Mouse (Mus musculus) MEL (cell line): ENCODE measurements around the gene Cdkn2a. TPM values are rescaled to one million over a fixed set of nuclear protein-coding genes. Genes with fewer than 3 reads are reported as not detected.
A peak's percentile ranks its signal among the peaks of the same experiment; 100 is the strongest.

ENCODE experiments used
- DNase-seq: peaks from one replicate; pipeline ENCODE4 v3.0.0; 2011; ENCODE audit warnings: low read depth, low spot score
- H3K27ac ChIP-seq: 2 replicates; pipeline ENCODE4 v1.5.1; 2012; ENCODE audit warnings: low read depth, mild to moderate bottlenecking, control low read depth, low read length, moderate library complexity; ENCODE audit not compliant: control insufficient read depth
- H3K27me3 ChIP-seq, 2 experiments: fragments of 150-350 bp in 1 of 2; sonication (generic) in 1 of 2; 2 replicates each; pipeline ENCODE4 v1.6.1; 2012; ENCODE audit warnings: low read length in 2 of 2, mild to moderate bottlenecking in 2 of 2, improper control_type of control experiment in 1 of 2, moderate library complexity in 1 of 2; ENCODE audit not compliant: insufficient read depth in 2 of 2, control insufficient read depth in 1 of 2
- H3K36me3 ChIP-seq, 2 experiments: 2 replicates each; pipeline ENCODE4 v1.6.1; 2012 to 2014; ENCODE audit warnings: low read length in 2 of 2, improper control_type of control experiment in 1 of 2, inconsistent platforms in 1 of 2, mild to moderate bottlenecking in 1 of 2; ENCODE audit not compliant: insufficient read depth in 2 of 2, control insufficient read depth in 1 of 2
- H3K4me1 ChIP-seq, 2 experiments: fragments of 150-350 bp in 1 of 2; sonication (generic) in 1 of 2; 2 replicates each; pipeline ENCODE4 v1.6.1; 2012; ENCODE audit warnings: low read length in 2 of 2, improper control_type of control experiment in 1 of 2, mild to moderate bottlenecking in 1 of 2; ENCODE audit not compliant: insufficient read depth in 2 of 2, control insufficient read depth in 1 of 2
- H3K4me3 ChIP-seq, 2 experiments: fragments of 150-350 bp in 1 of 2; sonication (generic) in 1 of 2; 2 replicates each; pipeline ENCODE4 v1.5.1; 2012; ENCODE audit warnings: low read depth in 2 of 2, low read length in 2 of 2, mild to moderate bottlenecking in 2 of 2, moderate library complexity in 2 of 2, control low read depth in 1 of 2, improper control_type of control experiment in 1 of 2; ENCODE audit not compliant: control insufficient read depth in 1 of 2, insufficient read depth in 1 of 2
- H3K79me2 ChIP-seq: 2 replicates; pipeline ENCODE4 v1.6.1; 2012; ENCODE audit warnings: mild to moderate bottlenecking, low read length, moderate library complexity; ENCODE audit not compliant: control insufficient read depth, poor library complexity, insufficient read depth
- H3K9ac ChIP-seq: 2 replicates; pipeline ENCODE4 v1.6.1; 2012; ENCODE audit warnings: low read depth, mild to moderate bottlenecking, control low read depth, low read length, moderate library complexity; ENCODE audit not compliant: control insufficient read depth, poor library complexity, severe bottlenecking
- H3K9me3 ChIP-seq: fragments of 150-350 bp; sonication (generic); replicated peaks from 2 replicates; pipeline ENCODE4 v1.6.1; 2012; ENCODE audit warnings: mild to moderate bottlenecking, low read length, improper control_type of control experiment, moderate library complexity; ENCODE audit not compliant: insufficient read depth
- BHLHE40 ChIP-seq: IDR thresholded peaks from 2 replicates; pipeline ENCODE4 v1.6.1; 2012; ENCODE audit warnings: low read depth, mild to moderate bottlenecking, inconsistent platforms, low read length, improper control_type of control experiment, borderline replicate concordance
- CHD1 ChIP-seq: IDR thresholded peaks from 2 replicates; pipeline ENCODE4 v1.6.1; 2012; ENCODE audit warnings: low read depth, mild to moderate bottlenecking, inconsistent platforms, low read length, improper control_type of control experiment
- CHD2 ChIP-seq: IDR thresholded peaks from 2 replicates; pipeline ENCODE4 v1.6.1; 2011; ENCODE audit warnings: low read length, improper control_type of control experiment
- E2F4 ChIP-seq: IDR thresholded peaks from 2 replicates; pipeline ENCODE4 v1.6.1; 2011; ENCODE audit warnings: low read depth, low read length, improper control_type of control experiment, borderline replicate concordance
- ELF1 ChIP-seq: IDR thresholded peaks from 2 replicates; pipeline ENCODE4 v1.6.1; 2014; ENCODE audit warnings: low read depth, mild to moderate bottlenecking, inconsistent platforms, low read length, improper control_type of control experiment, moderate library complexity
- EP300 ChIP-seq, 2 experiments: IDR thresholded peaks; 2 replicates each; pipeline ENCODE4 v1.6.1; 2011; ENCODE audit warnings: improper control_type of control experiment in 2 of 2, low read length in 2 of 2, low read depth in 1 of 2, mild to moderate bottlenecking in 1 of 2
- ETS1 ChIP-seq: IDR thresholded peaks from 2 replicates; pipeline ENCODE4 v1.6.1; 2012; ENCODE audit warnings: low read depth, mild to moderate bottlenecking, inconsistent platforms, low read length, improper control_type of control experiment, moderate library complexity
- GABPA ChIP-seq: IDR thresholded peaks from 2 replicates; pipeline ENCODE4 v1.6.1; 2012; ENCODE audit warnings: low read depth, mild to moderate bottlenecking, inconsistent platforms, low read length, improper control_type of control experiment, moderate library complexity
- HCFC1 ChIP-seq: IDR thresholded peaks from 2 replicates; pipeline ENCODE4 v1.6.1; 2012; ENCODE audit warnings: low read depth, mild to moderate bottlenecking, inconsistent platforms, low read length, improper control_type of control experiment, moderate library complexity
- KAT2A ChIP-seq: conservative IDR thresholded peaks from 2 replicates; pipeline ENCODE4 v1.6.1; 2012; ENCODE audit warnings: low read depth, low read length, improper control_type of control experiment, inconsistent platforms
- MAX ChIP-seq: IDR thresholded peaks from 2 replicates; pipeline ENCODE4 v1.6.1; 2011; ENCODE audit warnings: low read length, improper control_type of control experiment
- MAZ ChIP-seq: IDR thresholded peaks from 2 replicates; pipeline ENCODE4 v1.6.1; 2012; ENCODE audit warnings: low read depth, mild to moderate bottlenecking, inconsistent platforms, low read length, improper control_type of control experiment
- MEF2A ChIP-seq: IDR thresholded peaks from 2 replicates; pipeline ENCODE4 v1.6.1; 2014; ENCODE audit warnings: low read depth, mild to moderate bottlenecking, inconsistent platforms, low read length, improper control_type of control experiment; ENCODE audit not compliant: poor library complexity, insufficient replicate concordance, severe bottlenecking; ENCODE audit errors: extremely low read depth
- MXI1 ChIP-seq: IDR thresholded peaks from 2 replicates; pipeline ENCODE4 v1.6.1; 2011; ENCODE audit warnings: mild to moderate bottlenecking, low read depth, low read length, improper control_type of control experiment
- MYB ChIP-seq: IDR thresholded peaks from 2 replicates; pipeline ENCODE4 v1.6.1; 2011; ENCODE audit warnings: mild to moderate bottlenecking, low read depth, low read length, improper control_type of control experiment
- MYC ChIP-seq: IDR thresholded peaks from 2 replicates; pipeline ENCODE4 v1.6.1; 2011; ENCODE audit warnings: low read depth, mild to moderate bottlenecking, low read length, improper control_type of control experiment, moderate library complexity
- NELFE ChIP-seq: IDR thresholded peaks from 2 replicates; pipeline ENCODE4 v1.6.1; 2011; ENCODE audit warnings: low read depth, low read length, improper control_type of control experiment
- NRF1 ChIP-seq: IDR thresholded peaks from 2 replicates; pipeline ENCODE4 v1.6.1; 2014; ENCODE audit warnings: low read depth, mild to moderate bottlenecking, inconsistent platforms, low read length, improper control_type of control experiment, moderate library complexity; ENCODE audit not compliant: poor library complexity, insufficient read depth, severe bottlenecking
- POLR2A ChIP-seq, 2 experiments: IDR thresholded peaks; 2 replicates each; pipeline ENCODE4 v1.6.1; 2011 to 2012; ENCODE audit warnings: low read length in 2 of 2, mild to moderate bottlenecking in 2 of 2, control low read depth in 1 of 2, improper control_type of control experiment in 1 of 2, low read depth in 1 of 2, moderate library complexity in 1 of 2; ENCODE audit not compliant: control insufficient read depth in 1 of 2, insufficient read depth in 1 of 2, poor library complexity in 1 of 2
- POLR2AphosphoS5 ChIP-seq: IDR thresholded peaks from 2 replicates; pipeline ENCODE4 v1.6.1; 2012; ENCODE audit warnings: low read depth, borderline replicate concordance, mild to moderate bottlenecking, inconsistent platforms, low read length, moderate library complexity, mixed read lengths
- RAD21 ChIP-seq: IDR thresholded peaks from 2 replicates; pipeline ENCODE4 v1.6.1; 2011; ENCODE audit warnings: mild to moderate bottlenecking, low read depth, low read length, improper control_type of control experiment
- RCOR1 ChIP-seq: IDR thresholded peaks from 2 replicates; pipeline ENCODE4 v1.6.1; 2012; ENCODE audit warnings: low read depth, mild to moderate bottlenecking, inconsistent platforms, low read length, improper control_type of control experiment
- SMC3 ChIP-seq: IDR thresholded peaks from 2 replicates; pipeline ENCODE4 v1.6.1; 2011; ENCODE audit warnings: low read depth, low read length, improper control_type of control experiment
- TAL1 ChIP-seq: IDR thresholded peaks from 2 replicates; pipeline ENCODE4 v1.6.1; 2012; ENCODE audit warnings: mild to moderate bottlenecking, inconsistent platforms, low read length, moderate library complexity, mixed read lengths
- TBP ChIP-seq: IDR thresholded peaks from 2 replicates; pipeline ENCODE4 v1.8.0; 2011; ENCODE audit warnings: low read depth, low read length, improper control_type of control experiment
- TCF12 ChIP-seq: IDR thresholded peaks from 2 replicates; pipeline ENCODE4 v1.6.1; 2014; ENCODE audit warnings: low read depth, mild to moderate bottlenecking, inconsistent platforms, low read length, improper control_type of control experiment, moderate library complexity
- USF2 ChIP-seq, 2 experiments: IDR thresholded peaks; 2 replicates each; pipeline ENCODE4 v1.6.1; 2011 to 2012; ENCODE audit warnings: improper control_type of control experiment in 2 of 2, low read length in 2 of 2, borderline replicate concordance in 1 of 2, inconsistent platforms in 1 of 2, low read depth in 1 of 2, mild to moderate bottlenecking in 1 of 2; ENCODE audit not compliant: insufficient read depth in 1 of 2
- ZC3H11A ChIP-seq: IDR thresholded peaks from 2 replicates; pipeline ENCODE4 v1.6.1; 2012; ENCODE audit warnings: low read depth, mild to moderate bottlenecking, inconsistent platforms, low read length, improper control_type of control experiment
- ZKSCAN1 ChIP-seq: IDR thresholded peaks from 2 replicates; pipeline ENCODE4 v1.6.1; 2012; ENCODE audit warnings: low read depth, mild to moderate bottlenecking, inconsistent platforms, low read length, improper control_type of control experiment, moderate library complexity
- ZMIZ1 ChIP-seq: IDR thresholded peaks from 2 replicates; pipeline ENCODE4 v1.6.1; 2012; ENCODE audit warnings: low read depth, mild to moderate bottlenecking, inconsistent platforms, low read length, improper control_type of control experiment, moderate library complexity
- ZNF384 ChIP-seq: IDR thresholded peaks from 2 replicates; pipeline ENCODE4 v1.6.1; 2012; ENCODE audit warnings: low read depth, mild to moderate bottlenecking, inconsistent platforms, low read length, improper control_type of control experiment
- polyA plus RNA-seq, 2 experiments: library from polyadenylated mRNA; stranded (reverse) in 1 of 2; unstranded in 1 of 2; fragments of >175 nt in 1 of 2; fragments of >200 nt in 1 of 2; gene quantifications; 2 replicates each; pipeline versions ENCODE4 v1.2.1 to v1.2.4; 2012; ENCODE audit warnings: low replicate concordance in 2 of 2, low read depth in 1 of 2; ENCODE audit not compliant: insufficient read length in 2 of 2, insufficient read depth in 1 of 2, missing spikeins in 1 of 2
- total RNA-seq: library from RNA; depleted of rRNA; stranded (reverse); fragments of 300-350 nt; gene quantifications from 2 replicates; pipeline ENCODE4 v1.2.3, GENCODE M21; 2012

Gene Cdkn2a
- total and polyA plus RNA-seq, 3 experiments, result 163 to 355 TPM; not detected in 1

GRCm38 (mm10) chr4:89310491-89311254 lies 16.2 kb upstream of the Cdkn2a start, which contains the start of gene Cdkn2b (continued):
- peak; percentile 87 for TF ChIP-seq MAZ
- peak; percentile 52 for TF ChIP-seq MAX
- peak; percentile 69 to 72 for TF ChIP-seq POLR2A (IDR thresholded peaks at IDR 0.05; ENCODE audit: control insufficient read depth in 1 of 2, insufficient read depth in 1 of 2, low read depth in 1 of 2, low read length in 2 of 2, poor library complexity in 1 of 2)
- peak; percentile 76 for TF ChIP-seq NRF1
- peak; percentile 59 for TF ChIP-seq NELFE
- no peak; the same call in 1 of the 2 replicates for TF ChIP-seq CHD1
- TF ChIP-seq TCF12, result peak; percentile 61
- peak; percentile 89 for TF ChIP-seq MXI1
- TF ChIP-seq EP300 (IDR thresholded peaks at IDR 0.05; ENCODE audit: low read depth in 1 of 2, low read length in 2 of 2), result 0 out of 4 replicates have a peak, but pooled peaks of 1 of the 2 experiments have one; percentile 15
- no peak for TF ChIP-seq GABPA
- TF ChIP-seq HCFC1, result peak; percentile 70
- TF ChIP-seq ZNF384, result no peak
- no peak for TF ChIP-seq MYB
- peak; percentile 76 for TF ChIP-seq SMC3
- TF ChIP-seq CHD2, result peak; percentile 65; the same call in 1 of the 2 replicates
- TF ChIP-seq BHLHE40, result no peak

DNA sequence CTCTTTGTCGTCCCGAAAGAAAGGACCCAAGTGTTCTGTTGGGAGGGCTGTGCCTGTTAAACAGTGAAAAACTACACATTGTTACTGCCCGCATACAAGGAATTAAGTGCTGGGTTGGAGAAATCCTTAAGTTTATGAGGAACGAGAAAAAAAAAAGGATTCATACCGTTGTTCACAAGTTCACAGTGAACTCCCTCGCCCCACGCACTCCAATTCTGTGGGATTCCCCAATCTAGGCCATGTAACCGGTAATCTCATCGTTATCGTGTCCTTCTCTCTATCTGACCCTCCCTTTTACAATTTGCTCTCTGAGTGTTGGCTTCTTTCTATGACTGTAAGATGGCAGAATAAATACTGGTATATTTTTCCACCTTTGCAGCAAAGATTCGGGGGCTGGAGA lies 15.5 kb upstream of the Cdkn2a start:
- H3K4me1 ChIP-seq, result peaks cover 2 to 5% of the 10 kb centered on the region in 2 experiments; a peak in 2 of 4 replicates
- peak; percentile 54 for DNase-seq
- no peak overlapping the region; the same call in 1 of the 2 replicates for H3K27ac ChIP-seq
- peaks cover 3 to 8% of the 10 kb centered on the region in 2 experiments for H3K36me3 ChIP-seq
- H3K9ac ChIP-seq, result peak overlapping the region; percentile 80
- H3K79me2 ChIP-seq, result peaks cover 1% of the 10 kb centered on the region; the same call in 1 of the 2 replicates
- no peaks in the 10 kb centered on the region for H3K9me3 ChIP-seq
- no peaks in the 10 kb centered on the region for H3K27me3 ChIP-seq
- H3K4me3 ChIP-seq, result peak overlapping the region; percentile 41 to 81
- TF ChIP-seq TAL1 (no peak), ZC3H11A (no peak), ZNF384 (no peak), NRF1 (no peak), USF2 (IDR thresholded peaks at IDR 0.05; ENCODE audit: borderline replicate concordance in 1 of 2, insufficient read depth in 1 of 2, low read depth in 1 of 2, low read length in 2 of 2) (no peak), GABPA (no peak), EP300 (IDR thresholded peaks at IDR 0.05; ENCODE audit: low read depth in 1 of 2, low read length in 2 of 2) (peak; percentile 5 to 29; a peak in 1 of 4 replicates), KAT2A (no peak), HCFC1 (no peak), RCOR1 (peak; percentile 52; the same call in 1 of the 2 replicates), ELF1 (no peak), E2F4 (no peak), SMC3 (0 out of 2 replicates have a peak, but pooled peaks have one; percentile 13), MXI1 (0 out of 2 replicates have a peak, but pooled peaks have one; percentile 6), MYC (no peak), CHD2 (no peak), ETS1 (no peak), ZMIZ1 (0 out of 2 replicates have a peak, but pooled peaks have one; percentile 18), BHLHE40 (no peak), MAZ (no peak), MYB (no peak), TBP (no peak), RAD21 (no peak), MEF2A (no peak), POLR2AphosphoS5 (no peak), ZKSCAN1 (no peak)
